Mouse (Mus musculus): ENCODE data around the gene Abcb1b. TPM values are rescaled to one million over a fixed set of nuclear protein-coding genes. Genes with fewer than 3 reads are reported as not detected.
"Not testable (repeated sequence)": the region's sequence is repeated elsewhere in the genome, so short reads cannot be mapped to it uniquely, and the experiment has no call there.

Abcb1b gene
- polyA plus RNA-seq, 1 experiment from 2014 or later: 1.6 TPM

DNA sequence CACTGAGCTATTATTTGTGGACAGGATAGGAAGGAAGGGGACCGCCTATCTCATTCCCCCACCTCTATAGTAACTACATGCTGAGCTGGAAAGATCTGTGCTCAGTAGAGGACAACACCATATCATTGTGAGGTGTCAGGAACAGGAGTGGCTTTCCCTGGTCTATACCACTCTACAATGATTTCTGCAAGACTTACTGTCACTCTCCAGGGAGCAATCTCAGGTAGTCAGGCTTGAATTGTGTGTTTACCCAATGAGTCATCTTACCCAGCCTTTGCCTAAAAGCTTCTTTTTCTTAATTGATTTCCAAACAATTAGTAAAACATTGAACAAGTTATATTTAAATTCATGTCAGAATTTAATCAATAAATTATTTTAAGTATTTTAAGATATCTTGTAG, 15.9 kb downstream of the Abcb1b start:
- H3K27ac ChIP-seq (ENCODE audit: low read depth): no peak overlapping the region
- H3K4me1 ChIP-seq (replicated peaks; ENCODE audit: control insufficient read depth, insufficient read depth, low read length): no peaks in the 10 kb centered on the region
- H3K4me3 ChIP-seq (ENCODE audit: low read depth, low read length): no peak overlapping the region
- 82% methylated on average over 1 of the region's 1 CpGs for WGBS
- no peaks in the 10 kb centered on the region for H3K27me3 ChIP-seq (replicated peaks; ENCODE audit: control insufficient read depth, insufficient read depth, low read length)
- H3K9ac ChIP-seq (ENCODE audit: low read length): no peak overlapping the region
- no peaks in the 10 kb centered on the region for H3K36me3 ChIP-seq (ENCODE audit: control insufficient read depth, insufficient read depth, low read length)
- no peak overlapping the region for H3K4me2 ChIP-seq (ENCODE audit: low read length)
- DNase-seq (ENCODE audit: low spot score) (no peak), ATAC-seq (replicated peaks; ENCODE audit: low FRiP score, low TSS enrichment, low read depth) (peak; percentile 71; the same call in 1 of the 2 replicates)
- H3K9me3 ChIP-seq (ENCODE audit: control insufficient read depth, low read length): no peaks in the 10 kb centered on the region

DNA sequence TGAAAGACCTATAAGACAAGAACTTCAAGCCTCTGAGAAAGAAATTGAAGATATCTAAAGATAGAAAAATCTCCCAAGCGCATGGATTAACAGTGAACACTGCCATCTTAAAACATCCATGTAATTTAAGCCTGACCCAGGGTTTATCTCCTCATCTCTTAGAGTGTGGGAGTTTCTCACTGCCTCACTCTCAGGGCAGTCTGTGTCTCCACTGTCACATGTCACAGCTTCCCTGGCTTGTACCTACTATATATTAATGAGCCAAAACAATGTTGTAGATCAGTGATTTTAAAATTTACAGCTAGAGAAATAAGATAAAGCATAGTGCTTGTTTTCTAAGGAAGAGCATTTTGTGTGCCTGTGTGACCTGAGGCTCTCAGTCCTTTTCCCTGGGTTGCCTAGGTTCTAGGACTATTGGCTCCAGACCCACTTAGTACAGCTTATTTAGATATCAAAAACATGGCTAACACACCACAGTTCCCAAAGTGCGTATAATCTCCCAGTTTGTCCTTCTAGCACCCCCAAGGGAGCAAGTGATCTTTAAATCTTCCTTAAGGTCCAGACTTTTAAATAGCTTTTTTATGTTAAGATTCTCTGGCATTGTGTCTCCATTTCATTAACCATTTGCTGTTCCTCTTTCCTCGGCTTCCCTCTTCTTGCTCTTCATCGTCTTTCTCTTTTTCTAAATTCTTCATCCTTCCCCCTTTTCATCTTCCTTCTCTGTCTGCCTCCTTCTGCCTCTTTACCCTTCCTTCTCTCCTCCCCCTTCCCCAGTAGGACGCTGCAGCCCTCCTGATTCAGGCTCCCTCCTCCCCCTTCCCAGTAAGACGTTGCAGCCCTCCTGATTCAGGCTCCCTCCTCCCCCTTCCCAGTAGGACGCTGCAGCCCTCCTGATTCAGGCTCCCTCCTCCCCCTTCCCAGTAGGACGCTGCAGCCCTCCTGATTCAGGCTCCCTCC, 22.0 kb downstream of the Abcb1b start:
- ATAC-seq (replicated peaks; ENCODE audit: low FRiP score, low TSS enrichment, low read depth) (no peak), DNase-seq (ENCODE audit: low spot score) (no peak)
- 12% methylated on average over 7 of the region's 8 CpGs for WGBS

DNA sequence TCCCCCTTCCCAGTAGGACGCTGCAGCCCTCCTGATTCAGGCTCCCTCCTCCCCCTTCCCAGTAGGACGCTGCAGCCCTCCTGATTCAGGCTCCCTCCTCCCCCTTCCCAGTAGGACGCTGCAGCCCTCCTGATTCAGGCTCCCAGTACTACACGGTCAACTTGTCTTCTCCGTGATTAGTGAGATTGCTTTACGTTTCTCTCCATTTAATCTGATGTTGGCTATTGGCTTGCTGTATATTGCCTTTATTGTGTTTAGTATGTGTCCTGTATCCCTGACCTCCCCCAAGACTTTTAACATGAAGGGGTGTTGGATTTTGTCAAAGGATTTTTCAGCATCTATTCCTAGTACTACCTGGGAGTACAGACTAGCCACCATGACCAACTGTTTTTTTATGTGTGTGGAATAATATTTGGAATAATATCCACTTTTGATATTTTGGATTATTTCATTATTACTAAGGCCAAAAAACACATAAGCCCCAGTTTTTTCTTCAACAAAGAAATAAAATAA, 22.7 kb downstream of the Abcb1b start:
- H3K27ac ChIP-seq (ENCODE audit: low read depth); H3K9ac ChIP-seq (ENCODE audit: low read length); H3K27me3 ChIP-seq (replicated peaks; ENCODE audit: control insufficient read depth, insufficient read depth, low read length); ATAC-seq (replicated peaks; ENCODE audit: low FRiP score, low TSS enrichment, low read depth); DNase-seq (ENCODE audit: low spot score); H3K9me3 ChIP-seq (ENCODE audit: control insufficient read depth, low read length); H3K36me3 ChIP-seq (ENCODE audit: control insufficient read depth, insufficient read depth, low read length); H3K4me1 ChIP-seq (replicated peaks; ENCODE audit: control insufficient read depth, insufficient read depth, low read length): not testable (repeated sequence)
- Histone ChIP-seq H3K4me3 (ENCODE audit: low read depth, low read length) (0 out of 2 replicates have a peak overlapping the region, but pooled peaks have one; percentile 20), H3K4me2 (ENCODE audit: low read length) (peak overlapping the region; percentile 45)
- WGBS: 2% methylated on average over 4 of the region's 6 CpGs

More for the DNA sequence above, 22.0 kb downstream of the Abcb1b start:
- peak overlapping the region; percentile 45 for H3K4me2 ChIP-seq (ENCODE audit: low read length)
- no peaks in the 10 kb centered on the region for H3K9me3 ChIP-seq (ENCODE audit: control insufficient read depth, low read length)
- no peak overlapping the region for H3K27ac ChIP-seq (ENCODE audit: low read depth)
- no peaks in the 10 kb centered on the region for H3K36me3 ChIP-seq (ENCODE audit: control insufficient read depth, insufficient read depth, low read length)
- no peak overlapping the region for H3K9ac ChIP-seq (ENCODE audit: low read length)
- H3K4me1 ChIP-seq (replicated peaks; ENCODE audit: control insufficient read depth, insufficient read depth, low read length): no peaks in the 10 kb centered on the region
- peak overlapping the region; percentile 20 for H3K4me3 ChIP-seq (ENCODE audit: low read depth, low read length)
- H3K27me3 ChIP-seq (replicated peaks; ENCODE audit: control insufficient read depth, insufficient read depth, low read length): no peaks in the 10 kb centered on the region

DNA sequence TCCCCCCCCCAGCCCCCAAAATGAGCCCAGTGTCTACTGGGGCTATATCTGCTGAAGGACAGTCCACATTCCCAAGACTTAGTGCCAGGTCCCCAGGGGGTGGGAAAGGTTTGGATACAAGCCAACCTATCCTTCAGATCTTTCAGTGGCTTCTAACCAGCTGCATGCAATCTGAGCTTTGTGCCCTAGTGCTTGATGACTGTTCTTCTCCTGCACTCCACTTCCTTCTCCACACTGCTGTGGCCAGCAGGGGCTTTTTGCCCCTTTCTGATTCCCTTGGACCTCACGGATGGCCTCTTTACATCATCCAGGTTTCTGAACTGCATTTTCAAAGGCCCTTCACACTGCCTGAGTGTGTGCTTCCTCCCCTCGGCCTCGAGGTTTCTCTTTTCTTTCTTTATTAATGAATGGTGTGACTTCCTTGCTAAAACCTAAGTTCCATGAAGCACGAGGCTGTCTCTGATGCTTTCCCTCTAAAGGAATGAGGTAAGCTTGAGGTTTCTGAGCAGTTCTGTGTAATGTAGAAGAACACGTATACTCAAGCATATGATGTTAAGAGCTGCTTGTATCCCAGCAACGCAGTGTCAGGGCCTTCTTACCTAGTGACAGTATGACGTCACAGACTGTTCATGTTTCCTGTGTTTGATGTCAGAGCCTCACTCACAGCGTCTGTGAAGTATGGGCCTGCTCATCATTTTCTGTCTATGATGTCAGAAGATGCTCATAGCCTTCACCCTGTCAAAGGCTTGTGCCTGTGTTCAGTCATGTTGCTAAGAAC, 40.9 kb downstream of the Abcb1b start:
- DNase-seq (ENCODE audit: low spot score): no peak
- Histone ChIP-seq H3K9me3 (ENCODE audit: control insufficient read depth, low read length) (no peaks in the 10 kb centered on the region), H3K4me1 (replicated peaks; ENCODE audit: control insufficient read depth, insufficient read depth, low read length) (no peaks in the 10 kb centered on the region), H3K4me3 (ENCODE audit: low read depth, low read length) (no peak overlapping the region), H3K27ac (ENCODE audit: low read depth) (no peak overlapping the region), H3K9ac (ENCODE audit: low read length) (no peak overlapping the region), H3K36me3 (ENCODE audit: control insufficient read depth, insufficient read depth, low read length) (no peaks in the 10 kb centered on the region), H3K27me3 (replicated peaks; ENCODE audit: control insufficient read depth, insufficient read depth, low read length) (no peaks in the 10 kb centered on the region), H3K4me2 (ENCODE audit: low read length) (no peak overlapping the region)
- WGBS: 63% methylated on average over 8 of the region's 8 CpGs
- no peak for ATAC-seq (replicated peaks; ENCODE audit: low FRiP score, low TSS enrichment, low read depth)

DNA sequence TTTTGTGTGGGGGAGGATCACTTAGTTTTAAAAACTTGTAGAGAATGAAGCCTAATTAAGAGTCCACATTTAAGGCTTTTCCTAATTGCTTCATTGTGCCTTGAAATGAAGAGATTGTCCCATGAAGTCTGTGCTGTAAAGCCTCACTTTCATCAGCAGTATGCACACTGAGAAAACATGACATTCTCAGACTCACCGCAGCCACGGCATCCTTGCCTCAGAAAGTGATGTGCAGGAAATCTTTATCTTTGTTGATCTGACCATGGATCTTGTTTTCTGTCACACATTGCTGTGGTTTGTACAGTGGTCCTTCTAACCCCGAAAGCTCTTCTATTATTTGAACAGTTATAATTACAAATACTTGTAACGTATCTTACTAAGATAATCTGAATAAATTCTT, 41.7 kb downstream of the Abcb1b start:
- 90% methylated on average over 4 of the region's 4 CpGs for WGBS
- H3K4me2 ChIP-seq (ENCODE audit: low read length): no peak overlapping the region
- no peaks in the 10 kb centered on the region for H3K4me1 ChIP-seq (replicated peaks; ENCODE audit: control insufficient read depth, insufficient read depth, low read length)
- DNase-seq (ENCODE audit: low spot score): no peak
- no peaks in the 10 kb centered on the region for H3K9me3 ChIP-seq (ENCODE audit: control insufficient read depth, low read length)
- no peaks in the 10 kb centered on the region for H3K27me3 ChIP-seq (replicated peaks; ENCODE audit: control insufficient read depth, insufficient read depth, low read length)
- H3K4me3 ChIP-seq (ENCODE audit: low read depth, low read length): no peak overlapping the region
- ATAC-seq (replicated peaks; ENCODE audit: low FRiP score, low TSS enrichment, low read depth): no peak
- H3K36me3 ChIP-seq (ENCODE audit: control insufficient read depth, insufficient read depth, low read length): no peaks in the 10 kb centered on the region
- H3K27ac ChIP-seq (ENCODE audit: low read depth): no peak overlapping the region
- no peak overlapping the region for H3K9ac ChIP-seq (ENCODE audit: low read length)

DNA sequence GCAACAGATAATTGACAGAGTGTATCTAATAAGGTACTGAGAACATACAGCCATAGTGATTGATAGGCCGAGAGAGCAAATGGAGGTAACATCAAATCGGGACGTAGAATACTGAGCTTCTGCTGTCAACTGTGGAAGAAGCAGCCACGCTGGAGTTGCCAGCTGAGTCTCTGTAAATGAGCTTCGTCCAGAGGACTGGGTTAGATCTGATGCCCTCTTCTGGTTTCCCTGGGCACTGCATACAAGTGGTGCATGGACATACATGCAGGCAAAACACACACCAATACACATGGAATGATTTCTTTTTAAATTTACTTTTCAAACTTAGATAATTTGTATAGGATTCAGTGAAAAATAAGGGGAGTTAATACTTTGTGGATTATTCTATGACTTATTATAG, 42.9 kb downstream of the Abcb1b start:
- Histone ChIP-seq H3K4me1 (replicated peaks; ENCODE audit: control insufficient read depth, insufficient read depth, low read length) (no peaks in the 10 kb centered on the region), H3K36me3 (ENCODE audit: control insufficient read depth, insufficient read depth, low read length) (no peaks in the 10 kb centered on the region), H3K4me3 (ENCODE audit: low read depth, low read length) (no peak overlapping the region), H3K4me2 (ENCODE audit: low read length) (no peak overlapping the region), H3K9ac (ENCODE audit: low read length) (no peak overlapping the region), H3K27me3 (replicated peaks; ENCODE audit: control insufficient read depth, insufficient read depth, low read length) (no peaks in the 10 kb centered on the region), H3K9me3 (ENCODE audit: control insufficient read depth, low read length) (no peaks in the 10 kb centered on the region), H3K27ac (ENCODE audit: low read depth) (no peak overlapping the region)
- DNase-seq (ENCODE audit: low spot score) (peak; percentile 76), ATAC-seq (replicated peaks; ENCODE audit: low FRiP score, low TSS enrichment, low read depth) (no peak)
- WGBS: 31% methylated on average over 5 of the region's 5 CpGs

DNA sequence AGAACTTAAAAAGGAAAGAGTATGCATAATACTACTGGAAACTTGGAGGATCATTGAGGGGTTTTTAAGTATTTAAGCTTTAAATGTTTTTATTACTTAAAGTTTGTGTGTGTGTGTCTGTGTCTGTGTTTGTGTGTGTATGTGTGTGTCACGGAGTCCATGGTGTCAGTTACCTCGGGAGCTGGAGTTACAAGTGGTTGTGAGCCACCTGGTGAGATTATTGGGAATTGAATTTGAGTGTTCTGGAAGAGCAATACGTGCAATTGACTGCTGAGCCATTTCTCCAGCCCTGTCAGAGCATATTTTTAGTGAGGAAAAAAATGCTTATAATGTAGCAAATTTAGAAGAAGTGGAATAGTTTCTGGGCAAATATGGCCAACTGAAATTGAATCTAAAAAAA, 44.9 kb downstream of the Abcb1b start:
- Histone ChIP-seq H3K4me3 (ENCODE audit: low read depth, low read length) (no peak overlapping the region), H3K27me3 (replicated peaks; ENCODE audit: control insufficient read depth, insufficient read depth, low read length) (no peaks in the 10 kb centered on the region), H3K9ac (ENCODE audit: low read length) (no peak overlapping the region), H3K36me3 (ENCODE audit: control insufficient read depth, insufficient read depth, low read length) (no peaks in the 10 kb centered on the region), H3K4me2 (ENCODE audit: low read length) (no peak overlapping the region), H3K4me1 (replicated peaks; ENCODE audit: control insufficient read depth, insufficient read depth, low read length) (no peaks in the 10 kb centered on the region), H3K9me3 (ENCODE audit: control insufficient read depth, low read length) (no peaks in the 10 kb centered on the region), H3K27ac (ENCODE audit: low read depth) (no peak overlapping the region)
- no peak for ATAC-seq (replicated peaks; ENCODE audit: low FRiP score, low TSS enrichment, low read depth)
- DNase-seq (ENCODE audit: low spot score): no peak
- WGBS: 36% methylated on average over 3 of the region's 3 CpGs

DNA sequence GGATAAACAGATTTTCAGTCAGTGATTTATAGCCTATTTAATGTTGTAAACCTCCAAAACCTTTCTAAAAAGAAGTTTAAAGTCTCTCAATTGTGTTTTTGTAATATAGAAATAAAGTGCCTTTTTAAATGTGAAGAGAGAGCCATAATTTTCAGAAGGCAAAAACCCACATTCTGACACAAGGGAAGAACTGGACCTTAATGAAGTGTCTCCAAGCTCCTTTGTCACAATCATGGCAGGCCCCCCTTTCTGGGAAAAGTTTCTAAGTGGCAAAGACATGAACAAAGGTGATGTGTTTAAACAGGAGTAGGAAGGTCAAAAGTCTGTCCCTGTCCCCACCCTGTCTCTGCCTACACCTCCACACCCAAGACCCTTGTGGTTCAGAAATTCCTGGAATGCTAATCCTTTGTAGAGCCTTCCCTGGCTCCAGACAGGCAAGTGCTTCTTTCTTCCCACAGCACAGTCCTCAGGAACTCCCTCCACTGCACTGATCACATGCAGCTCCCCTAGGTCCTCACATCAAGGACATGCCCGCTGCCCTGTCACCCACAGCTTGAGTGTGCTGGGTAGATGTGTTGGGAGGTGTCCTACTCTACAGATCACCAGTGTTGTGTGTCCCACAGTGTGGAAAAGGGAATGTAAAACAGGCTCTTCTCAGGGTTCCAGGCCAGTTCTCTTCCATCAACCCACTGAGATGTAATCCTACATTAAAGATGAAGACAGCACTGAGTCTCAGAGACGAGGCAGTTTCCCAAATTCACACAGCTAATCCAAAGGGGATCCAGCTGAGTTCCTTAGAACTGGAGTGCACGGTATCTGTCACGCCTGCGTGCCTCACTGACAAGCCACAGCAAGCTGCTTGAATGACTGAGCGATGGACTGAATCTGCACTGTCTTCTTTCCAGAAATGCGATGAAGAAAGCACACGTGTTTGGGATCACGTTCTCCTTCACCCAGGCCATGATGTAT, 50.9 kb downstream of the Abcb1b start:
- 76% methylated on average over 4 of the region's 9 CpGs for WGBS
- H3K4me2 ChIP-seq (ENCODE audit: low read length); H3K9me3 ChIP-seq (ENCODE audit: control insufficient read depth, low read length); H3K9ac ChIP-seq (ENCODE audit: low read length); DNase-seq (ENCODE audit: low spot score); H3K4me1 ChIP-seq (replicated peaks; ENCODE audit: control insufficient read depth, insufficient read depth, low read length); H3K27ac ChIP-seq (ENCODE audit: low read depth); H3K27me3 ChIP-seq (replicated peaks; ENCODE audit: control insufficient read depth, insufficient read depth, low read length); H3K36me3 ChIP-seq (ENCODE audit: control insufficient read depth, insufficient read depth, low read length); ATAC-seq (replicated peaks; ENCODE audit: low FRiP score, low TSS enrichment, low read depth); H3K4me3 ChIP-seq (ENCODE audit: low read depth, low read length): not testable (repeated sequence)
